Mouse (Mus musculus) C2C12 (cell line): Measurements from ENCODE around the gene Hebp2. TPM values are rescaled to one million over a fixed set of nuclear protein-coding genes. Genes with fewer than 3 reads are reported as not detected.
A peak's percentile ranks its signal among the peaks of the same experiment; 100 is the strongest.

Experiments
- H3K27me3 ChIP-seq: one replicate; pipeline ENCODE4 v1.6.1; 2011; ENCODE audit not compliant: control insufficient read depth, insufficient read depth, insufficient read length
- H3K36me3 ChIP-seq: one replicate; pipeline ENCODE4 v1.6.1; 2011; ENCODE audit not compliant: control insufficient read depth, insufficient read depth
- H3K4me3 ChIP-seq: one replicate; pipeline ENCODE4 v1.5.1; 2011; ENCODE audit warnings: mild to moderate bottlenecking, control low read depth; ENCODE audit not compliant: poor library complexity, insufficient read depth, severe bottlenecking
- H3K79me2 ChIP-seq: one replicate; pipeline ENCODE4 v1.6.1; 2011; ENCODE audit not compliant: control insufficient read depth, insufficient read depth
- H3K79me3 ChIP-seq: one replicate; pipeline ENCODE4 v1.6.1; 2011; ENCODE audit warnings: low read depth, control low read depth
- H3ac ChIP-seq: one replicate; pipeline ENCODE3; 2011; ENCODE audit warnings: low read depth; ENCODE audit not compliant: control insufficient read depth, insufficient read length
- CEBPB ChIP-seq: IDR thresholded peaks from one replicate; pipeline ENCODE4 v1.6.1; 2011; ENCODE audit warnings: low read depth, mild to moderate bottlenecking, control low read depth, moderate library complexity
- CTCF ChIP-seq: IDR thresholded peaks from one replicate; pipeline ENCODE4 v1.5.1; 2011; ENCODE audit not compliant: control insufficient read depth, insufficient read depth, insufficient read length
- FOSL1 ChIP-seq: IDR thresholded peaks from one replicate; pipeline ENCODE4 v1.8.0; 2011; ENCODE audit warnings: mild to moderate bottlenecking, low read length; ENCODE audit not compliant: poor library complexity, insufficient read depth, severe bottlenecking
- MAX ChIP-seq: IDR thresholded peaks from one replicate; pipeline ENCODE4 v1.6.1; 2011; ENCODE audit warnings: mild to moderate bottlenecking, control low read depth
- MYOD1 ChIP-seq: IDR thresholded peaks from one replicate; pipeline ENCODE4 v1.6.1; 2011; ENCODE audit warnings: low read depth; ENCODE audit not compliant: control insufficient read depth, insufficient read length
- MYOG ChIP-seq: IDR thresholded peaks from one replicate; pipeline ENCODE4 v1.6.1; 2011; ENCODE audit not compliant: control insufficient read depth, insufficient read length; ENCODE audit errors: extremely low read depth
- USF1 ChIP-seq: IDR thresholded peaks from one replicate; pipeline ENCODE4 v1.6.1; 2011; ENCODE audit warnings: low read depth, mild to moderate bottlenecking, control low read depth, moderate library complexity
- long read RNA-seq, 2 experiments: library from polyadenylated mRNA; unstranded; transcript quantifications; one replicate each; pipeline ENCODE4 v2.0.0; 2019 to 2020
- polyA plus RNA-seq: library from polyadenylated mRNA; unstranded; fragments of >200 nt; fragmentation: generic; extraction: Trizol; gene quantifications from one replicate; pipeline ENCODE4 v1.2.1, GENCODE M21; 2012; ENCODE audit warnings: missing spikeins

Hebp2 gene
- polyA plus RNA-seq, result 4.3 TPM
- long read RNA-seq, experiment 1, transcript Hebp2-201 (4 exons, 2,535 nt), result major isoform, 16 of 18 reads
- long read RNA-seq, experiment 1, partial matches to known transcripts, result 0 of 18 reads
- long read RNA-seq, experiment 1, other reads (novel, unspliced or antisense), result 2 of 18 reads
- long read RNA-seq, experiment 2, transcript Hebp2-201 (4 exons, 2,535 nt), result major isoform, 15 of 17 reads
- long read RNA-seq, experiment 2, partial matches to known transcripts, result 1 of 17 reads
- long read RNA-seq, experiment 2, other reads (novel, unspliced or antisense), result 0 of 17 reads

DNA sequence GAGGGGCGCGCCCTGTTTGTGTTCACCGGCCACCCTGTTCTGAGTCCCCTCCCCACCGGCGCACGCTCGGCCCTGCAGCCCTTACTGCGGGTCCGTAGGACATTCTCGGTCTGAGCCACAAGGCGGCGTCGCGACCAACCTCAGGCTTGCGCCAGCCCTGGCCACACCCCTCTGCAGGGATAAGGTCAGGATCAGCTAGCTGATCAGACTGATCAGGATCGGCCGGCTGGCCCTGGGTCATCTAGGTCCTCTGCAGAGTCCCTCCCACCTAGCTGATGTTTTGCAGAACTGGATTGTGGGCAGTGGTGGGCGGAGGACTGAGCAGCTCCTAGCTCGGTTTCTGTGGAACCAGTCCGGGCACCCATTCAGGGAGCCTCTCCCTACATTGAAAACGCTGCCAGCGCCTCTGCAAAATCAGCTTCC, at the start of gene Hebp2:
Gene Hebp2 (minus strand): TSS at position 264 of the 423 bp plus-strand sequence.
- no peaks in the 10 kb centered on the region for H3K27me3 ChIP-seq
- H3K4me3 ChIP-seq, result peak within 1 kb of the TSS; percentile 21
- TF ChIP-seq CEBPB, result no peak
- TF ChIP-seq MYOD1, result no peak
- no peak for TF ChIP-seq MYOG
- no peak for TF ChIP-seq FOSL1
- no peak for TF ChIP-seq CTCF
- no peak for TF ChIP-seq USF1
- no peak for TF ChIP-seq MAX
- H3K36me3 ChIP-seq, result no peaks in the 10 kb centered on the region
- H3ac ChIP-seq, result peak within 1 kb of the TSS; percentile 58
- no peaks in the 10 kb centered on the region for H3K79me3 ChIP-seq
- no peaks in the 10 kb centered on the region for H3K79me2 ChIP-seq

DNA sequence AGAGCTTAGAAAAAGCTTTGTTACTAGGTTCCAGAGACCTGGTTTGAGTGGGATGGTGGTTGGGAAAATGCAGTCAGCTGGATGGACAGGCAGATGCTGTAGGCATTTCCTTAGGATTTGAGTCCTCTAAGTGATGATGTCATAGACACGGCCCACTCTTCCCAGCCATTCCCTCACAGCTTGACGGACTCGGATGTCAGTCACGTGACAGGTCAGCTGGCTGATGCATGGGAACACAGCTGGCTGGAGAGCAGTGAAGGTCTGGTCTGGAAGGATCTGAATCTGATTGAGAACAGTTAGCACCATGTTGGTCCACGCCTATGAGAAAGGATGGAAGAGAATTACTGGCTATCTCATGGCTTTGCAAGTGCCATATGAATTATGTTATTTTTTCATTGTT, 43.6 kb upstream of the Hebp2 start:
- Histone ChIP-seq H3K36me3 (no peaks in the 10 kb centered on the region), H3K27me3 (peaks cover 16% of the 10 kb centered on the region), H3K79me2 (no peaks in the 10 kb centered on the region), H3K79me3 (no peaks in the 10 kb centered on the region), H3ac (no peak overlapping the region), H3K4me3 (no peak overlapping the region)
- no peak for TF ChIP-seq MYOG
- no peak for TF ChIP-seq CTCF
- no peak for TF ChIP-seq CEBPB
- TF ChIP-seq MAX, result no peak
- no peak for TF ChIP-seq FOSL1
- no peak for TF ChIP-seq MYOD1
- TF ChIP-seq USF1, result peak; percentile 60

DNA sequence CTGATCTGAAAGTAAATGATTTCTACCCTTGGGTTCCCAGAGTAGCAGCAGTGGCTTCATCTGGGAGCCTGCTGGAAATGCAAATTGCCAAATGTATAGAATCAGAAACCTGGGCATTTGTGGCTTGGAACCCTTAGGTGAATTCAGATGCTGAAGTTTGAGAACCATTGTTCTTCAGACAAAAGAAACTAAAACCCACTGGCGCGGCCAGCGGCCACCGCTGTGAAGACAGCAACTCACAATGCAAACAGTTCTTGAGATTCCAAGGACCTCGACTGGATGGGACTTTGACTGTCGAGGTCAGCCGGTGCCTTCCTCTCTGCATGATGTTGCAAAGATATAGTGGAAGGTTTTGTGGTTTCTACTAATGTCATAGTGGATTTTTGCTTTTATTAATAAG, 38.3 kb upstream of the Hebp2 start:
- no peak for TF ChIP-seq USF1
- no peak for TF ChIP-seq FOSL1
- TF ChIP-seq CEBPB, result no peak
- TF ChIP-seq MYOG, result no peak
- no peak for TF ChIP-seq CTCF
- no peak for TF ChIP-seq MYOD1
- TF ChIP-seq MAX, result no peak

DNA sequence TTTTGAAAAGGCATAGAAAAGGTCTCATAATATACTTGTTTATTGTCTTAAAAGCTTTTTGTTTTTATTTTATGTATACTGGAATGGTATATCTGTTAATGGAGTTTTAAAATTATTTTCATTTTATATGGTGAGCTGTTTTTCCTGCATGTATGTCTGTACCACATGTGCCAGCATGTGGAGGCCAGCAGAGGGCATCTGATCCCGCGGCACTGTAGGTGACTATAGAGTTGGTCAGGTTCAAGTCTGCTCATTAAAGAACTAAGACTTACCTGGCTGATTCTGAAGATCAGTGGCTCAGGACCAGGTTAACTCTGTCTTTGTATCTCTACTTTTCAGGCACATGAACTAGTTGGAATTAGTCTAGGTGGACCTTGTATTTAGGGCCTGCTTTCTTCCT, 26.7 kb upstream of the Hebp2 start:
- Histone ChIP-seq H3K79me3 (no peaks in the 10 kb centered on the region), H3K4me3 (no peak overlapping the region), H3K79me2 (no peaks in the 10 kb centered on the region), H3K27me3 (no peaks in the 10 kb centered on the region), H3ac (no peak overlapping the region), H3K36me3 (no peaks in the 10 kb centered on the region)
- no peak for TF ChIP-seq MAX
- TF ChIP-seq MYOD1, result no peak
- TF ChIP-seq MYOG, result no peak
- TF ChIP-seq USF1, result no peak

More for the DNA sequence above, 38.3 kb upstream of the Hebp2 start:
- Histone ChIP-seq H3ac (no peak overlapping the region), H3K4me3 (no peak overlapping the region), H3K36me3 (no peaks in the 10 kb centered on the region), H3K79me2 (no peaks in the 10 kb centered on the region), H3K79me3 (no peaks in the 10 kb centered on the region), H3K27me3 (peaks cover 4% of the 10 kb centered on the region)

DNA sequence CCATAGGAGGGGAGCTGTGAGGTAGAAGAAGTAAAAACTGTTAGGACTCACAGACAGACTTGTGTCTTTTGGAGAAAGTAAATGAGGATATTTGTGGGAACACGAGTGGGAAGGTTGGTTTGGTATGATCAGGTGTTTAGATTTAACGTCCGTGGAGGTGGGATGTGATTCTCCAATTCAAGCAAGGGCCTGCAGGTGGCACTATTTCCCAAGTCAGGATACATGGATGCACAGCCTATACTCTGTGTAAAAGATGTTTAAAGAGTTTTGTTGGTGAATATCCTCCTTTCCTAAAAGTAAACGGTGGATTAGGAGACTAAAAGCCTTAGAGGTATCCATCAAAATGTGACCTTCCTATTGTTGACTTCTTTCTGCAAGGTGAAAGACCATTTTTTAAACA, 17.1 kb upstream of the Hebp2 start:
- Histone ChIP-seq H3K79me2 (no peaks in the 10 kb centered on the region), H3K79me3 (no peaks in the 10 kb centered on the region), H3ac (no peak overlapping the region), H3K27me3 (no peaks in the 10 kb centered on the region), H3K36me3 (no peaks in the 10 kb centered on the region), H3K4me3 (no peak overlapping the region)
- TF ChIP-seq MYOD1 (no peak), FOSL1 (no peak), CEBPB (no peak), USF1 (no peak), CTCF (no peak), MYOG (no peak), MAX (no peak)
